Mouse (Mus musculus): Measurements from ENCODE around the gene Ptprg.

GRCm38 (mm10) chr14:11565283-11565682 lies 12.0 kb downstream of the Ptprg start:
- no peak for TF ChIP-seq POLR2A (IDR thresholded peaks at IDR 0.05; ENCODE audit: control insufficient read depth, low read depth, low read length)
- TF ChIP-seq CTCF (IDR thresholded peaks at IDR 0.05; ENCODE audit: control insufficient read depth, insufficient read depth, insufficient replicate concordance, low read depth, low read length), result no peak
